Mouse (Mus musculus): Measurements from ENCODE around the gene Olfr53.
"Not testable (repeated sequence)": the region's sequence is repeated elsewhere in the genome, so short reads cannot be mapped to it uniquely, and the experiment has no call there.

The Olfr53 gene

GRCm38 (mm10) chr7:140646152-140646551 is at the start of gene Olfr53:
Olfr53 (plus strand) TSS chr7:140646452.
- DNase-seq (ENCODE audit: low spot score in 2 of 2) = no peak

GRCm38 (mm10) chr7:140600969-140601368 is 45.3 kb upstream of the Olfr53 start, which contains the start of gene Olfr46:
Olfr46 (plus strand) TSS chr7:140601269.
- DNase-seq (ENCODE audit: low spot score in 2 of 2) = not testable (repeated sequence)

- not testable (repeated sequence) for DNase-seq (ENCODE audit: low spot score in 2 of 2)
Observed at GRCm38 (mm10) chr7:140628670-140629069, 17.6 kb upstream of the Olfr53 start, which contains the start of gene Olfr61. Olfr61 (plus strand) TSS chr7:140628970.

GRCm38 (mm10) chr7:140630559-140630958 is 15.7 kb upstream of the Olfr53 start:
- no peak for DNase-seq (ENCODE audit: low spot score in 2 of 2)

- no peak for DNase-seq (ENCODE audit: low spot score in 2 of 2)
Observed at GRCm38 (mm10) chr7:140659630-140660029, 13.4 kb downstream of the Olfr53 start, which contains the start of gene Olfr539. Olfr539 (plus strand) TSS chr7:140659930.

GRCm38 (mm10) chr7:140670693-140671092 is 24.4 kb downstream of the Olfr53 start:
- not testable (repeated sequence) for DNase-seq (ENCODE audit: low spot score in 2 of 2)

- DNase-seq (ENCODE audit: low spot score in 2 of 2) = no peak
Observed at GRCm38 (mm10) chr7:140675863-140676262, 29.6 kb downstream of the Olfr53 start.

GRCm38 (mm10) chr7:140679591-140679990 is 33.3 kb downstream of the Olfr53 start:
- not testable (repeated sequence) for DNase-seq (ENCODE audit: low spot score in 2 of 2)

GRCm38 (mm10) chr7:140681651-140682050 is 35.4 kb downstream of the Olfr53 start, which contains the start of gene Olfr45:
Olfr45 (plus strand) TSS chr7:140681951.
- no peak for DNase-seq (ENCODE audit: low spot score in 2 of 2)

- DNase-seq (ENCODE audit: low spot score in 2 of 2) = no peak
Observed at GRCm38 (mm10) chr7:140696967-140697366, 50.7 kb downstream of the Olfr53 start, which contains the start of gene Olfr541. Olfr541 (plus strand) TSS chr7:140697267.
